Mouse (Mus musculus): ENCODE measurements around the gene Ssh1.

Gene Ssh1

DNA sequence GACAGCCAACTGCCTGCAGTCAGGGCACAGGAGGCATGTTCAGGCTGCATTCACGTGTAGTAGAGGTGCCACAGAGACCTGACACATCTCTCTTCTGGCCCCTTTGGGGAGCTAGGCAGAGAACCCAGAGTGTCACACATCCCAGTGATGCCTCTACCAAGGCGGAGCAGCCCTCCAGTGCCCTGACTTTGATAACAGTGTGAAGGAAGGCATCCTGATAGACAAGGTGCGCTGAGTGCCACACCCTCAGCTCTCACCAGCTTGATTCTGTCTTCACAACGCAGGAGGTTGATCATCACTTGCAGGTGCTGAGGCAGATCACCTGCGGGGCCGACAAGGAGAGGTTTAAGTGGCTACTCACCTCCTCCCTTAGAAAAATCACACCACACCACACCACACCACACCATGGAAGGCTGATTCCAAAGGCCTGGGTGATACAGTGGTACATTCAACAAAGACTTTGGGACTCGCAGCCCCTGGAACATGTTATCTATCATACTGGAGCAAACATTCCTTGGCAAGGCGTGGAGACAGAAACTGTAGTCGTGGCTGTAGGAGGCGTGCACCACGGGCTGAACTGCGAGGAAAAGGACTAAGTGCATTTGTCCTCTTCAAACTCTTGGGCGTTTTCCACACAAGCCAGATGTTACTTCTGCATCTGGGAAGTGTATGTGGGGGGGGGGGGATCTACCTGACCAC lies 27.1 kb downstream of the Ssh1 start:
- no peak for DNase-seq (ENCODE audit: low spot score in 2 of 2)

DNA sequence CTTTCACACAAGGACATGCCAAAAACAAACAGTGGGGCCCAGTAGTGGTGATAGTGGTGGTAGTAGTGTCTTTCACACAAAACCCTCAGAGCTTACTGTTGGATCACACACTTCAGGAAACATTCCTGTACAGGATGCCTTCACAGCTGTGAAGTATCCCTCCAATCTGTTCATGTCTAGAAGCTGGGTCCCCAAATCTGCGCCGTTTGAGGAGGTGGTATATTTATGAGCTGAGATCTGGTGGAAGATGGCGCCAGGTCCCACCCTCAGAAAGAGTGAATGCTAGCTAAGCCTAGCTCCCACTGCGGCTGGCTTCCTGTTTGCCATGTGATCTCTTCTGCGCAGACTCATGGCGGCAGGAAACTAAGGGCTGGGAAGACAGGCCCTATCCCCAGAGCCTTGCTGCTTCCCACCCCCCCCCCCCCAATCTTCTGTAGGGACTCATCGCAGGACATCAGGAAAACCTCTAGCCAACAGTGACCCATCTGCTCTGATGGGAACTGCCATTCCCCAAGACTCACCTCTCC lies 28.0 kb downstream of the Ssh1 start:
- no peak for DNase-seq (ENCODE audit: low spot score in 2 of 2)

GRCm38 (mm10) chr5:113964972-113965371 lies 28.7 kb downstream of the Ssh1 start:
- no peak for DNase-seq (ENCODE audit: low spot score in 2 of 2)

DNA sequence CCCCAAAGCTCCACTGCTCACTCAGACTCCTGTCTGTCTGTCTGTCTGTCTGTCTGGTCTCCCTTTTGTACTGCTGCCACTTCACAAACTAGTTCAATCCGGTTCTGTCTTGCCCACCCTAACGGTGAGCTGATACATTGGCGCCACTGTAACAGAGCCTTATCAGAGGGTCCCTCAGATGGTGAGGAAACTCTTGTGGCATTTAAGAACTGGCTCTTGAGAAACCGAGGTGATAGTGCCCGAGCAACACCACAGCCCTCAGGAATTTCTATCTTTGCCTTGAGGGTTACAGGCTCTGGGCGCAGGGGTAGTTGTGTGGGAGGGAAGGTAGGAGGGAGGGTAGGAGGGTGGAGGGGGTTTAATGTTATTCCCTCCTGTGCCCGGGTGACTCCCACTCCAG lies 31.9 kb downstream of the Ssh1 start:
- no peak for DNase-seq (ENCODE audit: low spot score in 2 of 2)

DNA sequence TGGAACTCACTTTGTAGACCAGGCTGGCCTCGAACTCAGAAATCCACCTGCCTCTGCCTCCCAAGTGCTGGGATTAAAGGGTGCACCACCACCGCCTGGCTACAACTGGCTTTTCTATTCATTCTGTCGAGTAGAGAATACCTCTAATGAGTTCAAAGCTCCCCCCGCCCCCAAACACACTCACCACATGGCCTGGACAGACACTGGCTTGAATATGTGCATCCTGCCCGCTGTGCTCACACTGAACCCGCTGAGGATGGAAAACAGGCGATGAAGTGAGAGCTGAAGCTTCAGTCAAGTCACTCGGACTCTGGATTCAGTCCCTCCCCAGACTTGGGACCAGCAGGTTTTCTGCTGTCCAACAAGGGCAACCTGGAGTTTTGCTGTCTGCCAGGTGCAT lies 33.3 kb downstream of the Ssh1 start:
- no peak for DNase-seq (ENCODE audit: low spot score in 2 of 2)

GRCm38 (mm10) chr5:113959039-113959438 lies 34.7 kb downstream of the Ssh1 start:
- DNase-seq (ENCODE audit: low spot score in 2 of 2) = no peak

GRCm38 (mm10) chr5:113956510-113956909 lies 37.2 kb downstream of the Ssh1 start:
- DNase-seq (ENCODE audit: low spot score in 2 of 2) = peak; percentile 58 to 81

- DNase-seq (ENCODE audit: low spot score in 2 of 2) = no peak
Measured at GRCm38 (mm10) chr5:113955691-113956090, 38.0 kb downstream of the Ssh1 start.

DNA sequence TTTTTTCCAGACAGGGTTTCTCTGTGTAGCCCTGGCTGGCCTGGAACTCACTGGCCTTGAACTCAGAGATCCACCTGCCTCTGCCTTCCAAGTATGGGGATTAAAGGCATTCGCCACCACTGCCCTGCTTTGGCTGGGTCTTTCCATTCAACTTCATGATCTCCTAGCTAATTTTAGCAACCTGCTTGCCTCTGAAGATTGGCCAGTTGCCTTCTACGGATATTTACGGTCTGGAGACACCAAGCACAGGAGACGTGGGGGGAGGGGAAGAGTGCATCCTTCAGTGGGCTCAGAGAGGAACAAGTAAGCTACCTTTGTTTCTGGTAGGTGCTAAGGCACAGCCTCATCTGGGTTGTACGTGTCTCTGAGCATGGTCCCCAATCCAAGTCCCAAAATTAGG lies 38.4 kb downstream of the Ssh1 start:
- no peak for DNase-seq (ENCODE audit: low spot score in 2 of 2)

GRCm38 (mm10) chr5:113954421-113954820 lies 39.3 kb downstream of the Ssh1 start:
- peak; percentile 68 to 82 for DNase-seq (ENCODE audit: low spot score in 2 of 2)

DNA sequence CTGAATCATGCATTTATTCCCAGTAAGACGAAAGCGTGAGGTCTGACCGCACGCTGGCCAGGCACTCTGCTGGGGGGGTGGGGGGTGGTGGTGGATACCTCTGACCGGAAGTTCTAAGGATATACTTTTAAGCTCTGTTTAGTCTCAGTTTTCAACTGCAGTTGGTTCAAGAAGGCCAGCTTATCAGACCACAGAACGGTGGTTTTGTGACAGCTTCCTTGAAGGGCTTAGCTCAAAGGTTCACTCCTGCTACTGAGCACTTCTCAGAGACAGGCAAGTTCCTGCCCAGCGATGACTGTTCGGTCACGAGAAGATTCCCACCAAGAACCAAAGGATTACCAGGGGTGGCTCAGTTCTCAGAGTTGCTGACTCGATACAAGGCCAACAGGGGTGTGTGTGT lies 41.2 kb downstream of the Ssh1 start:
- no peak for DNase-seq (ENCODE audit: low spot score in 2 of 2)

DNA sequence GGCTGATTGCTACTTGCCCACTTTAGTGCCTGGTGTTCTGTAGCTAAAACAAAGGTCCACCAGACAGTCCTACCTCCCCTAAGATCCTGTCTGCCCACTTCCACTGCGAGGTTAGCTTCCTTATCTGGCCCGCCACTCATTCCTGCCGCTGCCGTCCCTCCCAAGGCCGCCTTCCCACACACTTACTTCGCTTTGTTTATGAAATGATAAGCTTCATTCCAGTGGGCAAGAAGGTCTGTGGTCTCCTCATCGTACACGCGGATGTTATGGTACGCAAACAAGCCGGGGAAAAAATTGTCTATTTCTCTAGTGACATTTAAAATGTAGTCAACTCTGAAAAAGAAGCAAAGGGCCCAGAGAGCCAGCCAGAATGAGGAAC lies 42.0 kb downstream of the Ssh1 start:
- DNase-seq (ENCODE audit: low spot score in 2 of 2) = no peak

GRCm38 (mm10) chr5:113950786-113951692 lies 42.7 kb downstream of the Ssh1 start:
- no peak for DNase-seq (ENCODE audit: low spot score in 2 of 2)

DNA sequence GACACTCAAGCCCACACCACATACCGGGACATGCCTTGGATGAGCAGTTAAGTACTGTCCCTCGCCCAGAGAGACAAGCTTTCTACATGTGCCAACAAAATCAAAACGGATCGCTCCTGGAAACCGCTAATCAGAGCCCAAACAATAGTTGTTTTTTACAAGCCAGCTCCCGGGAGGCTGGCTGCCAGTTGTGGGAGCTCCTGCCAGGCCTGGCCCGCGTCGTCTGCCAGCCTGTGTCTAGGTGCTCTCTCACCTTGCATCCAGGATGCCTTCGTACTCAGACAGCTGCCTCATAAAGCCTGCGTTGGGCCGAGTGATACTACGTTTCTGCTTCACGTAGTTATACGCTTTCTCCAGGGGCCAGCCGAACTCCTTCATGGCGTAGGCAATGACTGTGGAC lies 43.6 kb downstream of the Ssh1 start:
- DNase-seq (ENCODE audit: low spot score in 2 of 2) = no peak

DNA sequence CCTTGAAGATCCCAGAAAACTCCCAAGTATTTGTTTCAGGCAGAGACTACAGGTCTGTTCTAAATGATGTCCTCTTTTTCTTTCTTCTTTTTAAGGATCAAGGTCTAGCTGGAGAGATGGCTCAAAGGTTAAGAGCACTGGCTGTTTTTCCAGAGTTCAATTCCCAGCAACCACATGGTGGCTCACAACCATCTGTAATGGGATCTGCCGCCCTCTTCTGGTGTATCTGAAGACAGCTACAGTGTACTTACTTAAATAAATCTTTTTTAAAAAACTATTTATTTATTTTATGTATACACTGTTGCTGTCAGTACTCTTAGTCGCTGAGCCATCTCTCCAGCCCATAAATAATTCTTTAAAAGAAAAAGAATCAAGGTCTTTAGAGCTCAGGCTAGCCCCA lies 46.4 kb downstream of the Ssh1 start:
- no peak for DNase-seq (ENCODE audit: low spot score in 2 of 2)

DNA sequence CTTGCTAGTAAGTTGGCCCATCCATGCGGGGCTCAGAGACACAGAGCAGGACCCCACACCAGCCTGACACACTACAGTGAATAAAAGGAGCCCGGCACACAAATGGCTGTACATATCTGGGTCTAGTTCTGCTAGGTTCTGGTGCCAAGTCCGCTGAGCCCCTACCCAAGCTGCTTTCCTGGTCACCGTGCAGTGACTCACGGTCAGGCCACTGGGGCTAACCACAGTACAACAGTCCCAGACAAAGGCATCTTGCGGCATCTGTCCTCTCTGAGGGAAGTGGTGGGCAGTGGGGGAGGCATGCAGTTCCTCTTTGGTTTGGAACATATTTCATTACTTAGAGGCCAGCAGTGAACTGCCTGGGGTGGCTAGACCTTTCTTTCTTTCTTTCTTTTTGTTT lies 48.6 kb downstream of the Ssh1 start:
- DNase-seq (ENCODE audit: low spot score in 2 of 2) = no peak

GRCm38 (mm10) chr5:113943328-113943727 lies 50.4 kb downstream of the Ssh1 start:
- no peak for DNase-seq (ENCODE audit: low spot score in 2 of 2)

DNA sequence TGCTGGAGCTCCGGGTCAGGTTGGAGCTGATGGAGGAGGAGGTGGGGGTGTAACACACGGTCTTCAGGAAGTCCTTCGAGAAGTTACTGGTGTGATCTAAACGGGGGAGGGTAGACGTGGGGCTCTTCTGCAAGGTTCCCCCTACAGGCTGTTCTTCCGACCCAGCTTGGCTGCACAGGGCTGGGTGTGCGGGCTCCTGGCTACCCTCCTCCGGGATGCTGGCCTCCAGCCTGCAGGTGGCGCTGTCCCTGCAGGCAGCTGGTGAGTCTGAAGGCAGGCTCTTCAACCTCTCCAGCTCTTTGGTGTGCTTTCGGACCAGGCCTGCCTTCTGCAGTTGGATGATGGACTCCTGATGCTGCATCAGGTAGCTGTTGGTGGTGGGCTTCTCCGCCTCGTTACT lies 51.1 kb downstream of the Ssh1 start:
- DNase-seq (ENCODE audit: low spot score in 2 of 2) = no peak

DNA sequence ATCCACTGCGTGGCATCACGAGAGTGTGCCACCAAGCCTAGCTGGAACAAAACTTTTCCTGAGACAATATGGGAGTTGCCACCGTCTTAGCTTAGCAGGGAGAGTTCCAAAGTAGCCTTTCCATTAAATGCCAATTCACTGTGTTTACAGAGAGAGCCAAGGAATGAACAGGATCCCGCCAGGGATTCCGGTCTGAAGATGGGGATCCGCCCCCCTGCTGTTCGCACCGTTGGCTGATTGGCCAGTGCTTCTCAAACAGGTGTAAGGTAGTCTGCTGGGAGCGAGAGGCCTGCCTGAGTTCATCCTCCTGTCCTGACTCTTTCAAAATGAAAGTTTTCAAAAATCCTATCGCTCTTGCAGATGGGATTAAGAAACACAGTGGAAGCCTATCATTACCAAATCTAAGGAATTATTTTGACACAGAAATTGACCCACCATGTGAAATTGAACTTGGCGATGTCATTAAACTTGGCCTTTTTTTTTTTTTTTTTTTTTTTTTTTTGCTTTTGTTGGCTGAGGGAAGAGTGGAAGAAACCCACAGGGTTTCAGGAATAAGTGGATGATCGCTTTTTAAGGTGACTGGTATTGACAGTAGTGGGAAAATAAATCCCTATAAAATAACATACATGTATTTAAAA lies 54.3 kb downstream of the Ssh1 start:
- no peak for DNase-seq (ENCODE audit: low spot score in 2 of 2)

GRCm38 (mm10) chr5:113937650-113938049 lies 56.0 kb downstream of the Ssh1 start:
- DNase-seq (ENCODE audit: low spot score in 2 of 2) = no peak

GRCm38 (mm10) chr5:113933889-113934288 lies 59.8 kb downstream of the Ssh1 start:
- DNase-seq (ENCODE audit: low spot score in 2 of 2) = no peak

DNA sequence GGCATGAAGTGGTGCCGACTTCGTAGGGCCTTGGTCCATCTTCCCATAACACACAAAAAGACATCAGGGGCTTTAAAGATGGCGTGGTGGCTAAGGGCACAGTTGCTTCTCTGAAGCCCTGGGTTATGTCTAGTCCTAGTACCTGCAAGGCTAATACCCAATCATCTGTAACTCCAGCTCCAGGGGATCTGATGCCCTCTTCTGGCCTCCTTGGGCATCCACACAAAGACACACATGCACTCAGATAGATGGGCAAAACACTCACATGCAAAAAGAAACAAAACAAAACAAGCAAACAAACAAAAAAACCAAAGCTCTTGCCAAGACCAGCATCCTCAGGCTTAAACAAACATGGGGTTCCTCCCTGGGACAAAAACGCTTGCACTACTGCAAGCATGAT lies 60.2 kb downstream of the Ssh1 start:
- DNase-seq (ENCODE audit: low spot score in 2 of 2) = no peak

DNA sequence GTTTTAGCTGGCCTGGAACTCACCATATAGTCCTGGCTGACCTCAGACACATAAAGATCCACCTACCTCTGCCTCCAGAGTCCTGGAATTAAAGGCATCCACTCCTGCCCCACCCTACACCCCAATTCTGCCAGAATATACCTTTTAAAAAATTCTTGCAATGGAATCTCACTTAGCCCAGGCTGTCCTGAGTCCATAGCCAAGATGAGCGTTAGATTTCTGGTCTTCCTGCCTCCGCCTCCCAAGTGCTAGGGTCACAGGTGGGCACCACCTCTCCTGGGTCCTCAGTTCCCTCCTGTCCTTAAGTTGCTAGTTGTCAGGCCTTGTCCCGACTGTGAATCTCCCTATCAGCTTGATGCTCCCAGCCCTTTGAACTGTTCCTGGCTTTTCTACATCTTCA lies 61.4 kb downstream of the Ssh1 start:
- DNase-seq (ENCODE audit: low spot score in 2 of 2) = no peak

Data from frontal cortex, postnatal 14 days (tissue).